Mouse (Mus musculus): ENCODE results near the gene Frmd4a. TPM values are rescaled to one million over a fixed set of nuclear protein-coding genes. Genes with fewer than 3 reads are reported as not detected.

The Frmd4a gene
- polyA plus RNA-seq, 1 experiment = 29.6 TPM

DNA sequence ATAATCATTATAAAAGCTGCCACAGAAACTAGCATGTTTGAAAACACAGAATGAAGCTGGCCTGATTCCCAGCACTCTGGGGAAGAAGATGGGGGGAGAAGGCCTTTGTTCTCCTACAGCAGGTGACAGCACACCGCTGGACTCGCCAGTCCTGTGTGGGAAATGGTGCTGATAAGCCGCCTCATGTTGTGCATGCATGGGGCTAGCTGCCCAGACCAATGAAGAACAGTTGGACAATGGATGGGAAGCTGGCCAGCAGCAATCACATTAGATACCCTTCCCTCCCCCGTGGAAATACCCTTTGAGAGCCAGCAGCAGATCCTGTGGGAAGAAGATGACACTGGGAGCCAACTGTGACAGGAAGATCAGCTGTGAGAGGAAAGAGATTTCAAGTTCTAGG is 210.0 kb downstream of the Frmd4a start:
- TF ChIP-seq GATA1 (IDR thresholded peaks at IDR 0.05; ENCODE audit: low read length) = no peak

DNA sequence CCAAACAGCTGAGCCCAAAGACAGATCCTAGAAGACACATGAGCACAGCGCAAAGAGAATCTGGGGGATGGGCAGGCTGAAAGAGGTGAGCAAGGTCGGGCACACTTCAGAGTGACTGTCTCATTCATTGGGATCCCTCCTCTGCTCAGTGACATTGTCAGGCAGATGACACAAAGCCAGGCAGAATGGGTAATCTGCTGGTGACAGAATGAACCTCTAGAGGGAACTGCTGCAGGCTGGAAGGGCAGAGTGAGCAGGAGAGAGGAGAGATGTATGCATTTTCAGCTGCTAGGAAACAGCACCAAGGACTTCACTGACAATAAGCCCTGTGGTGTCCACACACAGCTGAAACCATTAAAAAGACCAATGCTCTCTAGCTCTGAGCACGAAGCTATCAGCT is 211.0 kb downstream of the Frmd4a start:
- no peak for TF ChIP-seq GATA1 (IDR thresholded peaks at IDR 0.05; ENCODE audit: low read length)

DNA sequence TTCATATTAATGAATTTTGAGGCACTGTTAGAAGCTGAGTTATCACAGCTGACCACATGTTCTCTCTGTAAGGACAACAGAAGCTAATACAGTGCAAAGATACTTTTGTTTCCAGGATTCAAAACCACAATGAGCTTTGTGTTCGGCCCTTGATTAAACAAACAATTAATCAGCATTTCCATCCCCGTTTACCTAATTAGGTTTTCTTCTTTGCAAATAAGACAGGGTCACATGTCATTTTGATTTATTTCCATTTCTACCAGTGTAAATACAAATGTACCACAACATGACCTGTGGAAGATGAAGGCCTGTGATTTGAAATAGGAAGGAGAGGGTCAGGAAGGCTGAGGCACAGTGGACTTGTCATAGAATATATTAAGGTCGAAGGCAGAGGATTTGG is 214.8 kb downstream of the Frmd4a start:
- TF ChIP-seq GATA1 (IDR thresholded peaks at IDR 0.05; ENCODE audit: low read length) = no peak

DNA sequence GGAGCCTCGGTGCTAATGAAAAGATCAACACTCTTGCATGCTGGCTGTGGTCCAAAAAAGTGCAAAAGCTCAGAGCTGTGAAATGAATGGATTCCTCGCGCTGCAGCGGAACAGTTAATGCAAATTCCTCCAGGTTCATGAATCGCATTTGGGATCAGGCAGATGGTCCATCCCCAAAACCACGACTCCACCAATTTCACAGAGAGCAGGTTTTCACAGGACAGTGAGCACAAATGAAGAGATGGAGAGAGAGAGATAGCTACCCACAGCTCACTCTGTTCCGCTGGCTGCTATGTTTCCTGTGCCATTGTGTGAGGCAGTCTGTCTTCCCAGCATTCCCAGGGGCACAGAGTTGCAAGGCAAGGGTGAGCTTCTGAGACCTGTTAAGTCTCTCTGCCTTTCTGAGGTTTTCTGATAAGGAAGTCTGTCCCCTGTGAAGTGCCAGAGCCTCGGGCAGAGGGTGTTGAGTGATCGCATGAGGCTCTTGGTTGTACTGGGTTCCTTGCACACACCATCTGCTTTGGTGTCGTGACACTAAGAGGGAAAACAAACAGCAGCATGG is 215.3 kb downstream of the Frmd4a start:
- TF ChIP-seq GATA1 (IDR thresholded peaks at IDR 0.05; ENCODE audit: low read length) = no peak

DNA sequence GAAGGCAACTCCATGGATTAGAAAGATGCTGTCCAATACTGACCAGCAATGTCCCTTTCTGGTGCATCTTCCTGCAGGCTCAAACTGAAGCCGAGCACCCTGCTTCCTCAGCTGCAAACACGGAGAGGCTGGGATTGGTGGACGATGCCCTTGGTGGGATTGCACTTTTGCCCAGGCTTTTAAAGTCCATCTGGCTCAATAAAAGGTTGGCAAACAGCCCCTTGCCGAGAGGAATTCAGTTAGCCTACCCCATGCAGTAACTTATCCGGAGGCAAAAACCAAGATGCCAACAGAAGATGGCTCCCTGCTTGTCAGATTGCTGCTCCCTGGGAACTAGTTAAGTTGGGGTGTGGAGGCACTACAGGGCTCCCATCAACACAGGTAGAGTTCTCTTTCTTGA is 220.2 kb downstream of the Frmd4a start:
- TF ChIP-seq GATA1 (IDR thresholded peaks at IDR 0.05; ENCODE audit: low read length) = no peak

DNA sequence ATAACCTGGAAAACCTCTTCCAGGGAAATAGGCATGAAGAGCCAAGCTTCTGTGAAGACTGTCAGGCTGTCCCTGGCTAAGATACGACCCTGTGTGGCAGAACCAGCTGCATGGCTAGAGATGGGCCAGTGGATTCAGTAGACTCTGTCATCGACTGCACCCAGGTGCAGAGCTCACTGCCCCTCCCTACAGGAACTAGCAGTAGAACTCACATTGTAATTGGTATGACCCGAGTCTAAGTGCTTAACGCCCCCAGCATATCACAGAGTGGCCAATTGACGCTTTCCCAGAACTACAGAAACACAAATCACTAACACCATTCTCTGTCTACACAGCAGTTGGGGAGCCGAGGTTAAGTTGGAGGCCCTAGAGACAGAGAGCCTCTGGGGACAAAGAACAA is 232.2 kb downstream of the Frmd4a start:
- no peak for TF ChIP-seq GATA1 (IDR thresholded peaks at IDR 0.05; ENCODE audit: low read length)

DNA sequence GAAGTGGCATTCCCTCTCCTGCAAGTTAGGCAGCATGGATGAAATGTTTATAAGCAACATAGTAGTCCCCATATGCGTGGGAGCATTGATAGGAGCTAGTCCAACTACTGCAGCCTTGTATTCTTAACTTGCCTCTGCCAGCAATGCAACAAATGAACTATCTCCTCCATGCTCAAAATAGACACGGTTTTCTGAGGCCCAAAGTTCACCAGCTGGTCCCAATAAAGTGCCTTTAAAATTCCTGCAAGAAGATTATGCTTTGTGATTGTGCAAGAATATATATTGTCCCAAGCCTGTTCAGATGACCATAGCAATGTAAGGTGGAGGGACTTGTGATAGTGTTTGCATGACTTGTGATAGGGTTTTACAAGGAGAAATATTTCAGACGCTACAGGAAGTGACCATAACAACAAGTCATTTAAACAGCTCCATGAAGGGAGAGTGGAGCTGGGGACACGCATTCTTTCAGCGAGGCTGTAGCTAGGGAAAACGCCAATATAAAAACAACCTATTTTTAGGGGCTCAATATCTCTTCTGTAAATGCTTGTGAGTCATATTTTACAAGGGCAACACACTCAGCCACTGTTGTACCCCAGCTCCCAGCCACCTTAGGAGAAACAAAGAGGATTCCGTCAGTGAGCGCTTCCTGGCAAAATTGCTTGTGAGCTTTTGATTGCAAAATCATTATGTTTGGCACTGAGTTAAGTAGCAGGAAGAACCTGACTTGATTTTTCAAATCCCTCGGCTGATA is 235.2 kb downstream of the Frmd4a start:
- TF ChIP-seq GATA1 (IDR thresholded peaks at IDR 0.05; ENCODE audit: low read length) = no peak

DNA sequence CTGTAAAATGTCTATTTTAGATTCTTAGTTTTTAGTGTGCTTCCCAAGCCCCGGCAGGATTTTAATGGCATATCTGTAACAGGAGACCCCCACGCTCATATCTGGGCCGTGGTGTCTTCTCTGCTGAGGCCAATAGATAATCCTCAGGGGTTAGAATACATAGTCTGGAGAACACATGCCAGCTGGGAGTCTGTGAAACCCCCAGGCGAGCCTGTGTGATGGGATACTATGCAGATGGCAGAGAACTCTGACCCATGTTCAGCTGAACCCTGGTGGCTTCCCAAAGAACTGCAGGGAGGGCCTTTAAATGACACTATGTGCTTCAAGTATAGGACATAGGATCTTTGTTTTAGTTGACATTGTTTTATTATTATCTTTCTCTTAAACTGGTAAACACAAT is 235.8 kb downstream of the Frmd4a start:
- TF ChIP-seq GATA1 (IDR thresholded peaks at IDR 0.05; ENCODE audit: low read length) = no peak

DNA sequence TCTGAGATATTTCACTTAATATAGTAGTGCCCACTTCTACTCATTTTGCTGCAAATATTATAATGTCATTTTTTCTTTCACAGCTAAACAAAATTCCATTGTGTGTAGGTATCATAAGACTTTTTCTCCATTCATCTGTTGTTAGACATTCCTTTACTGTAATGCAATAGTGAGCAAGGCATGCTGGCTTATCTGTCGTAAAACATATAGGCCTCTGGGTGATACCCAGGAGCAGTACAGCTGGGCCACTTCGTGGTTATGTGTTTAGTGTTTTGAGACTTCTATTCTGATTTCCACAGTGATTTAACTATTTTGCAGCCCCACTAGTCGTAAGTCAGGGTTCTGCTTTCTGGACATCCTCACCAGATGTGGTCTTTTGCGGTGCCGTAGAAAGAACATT is 236.6 kb downstream of the Frmd4a start:
- TF ChIP-seq GATA1 (IDR thresholded peaks at IDR 0.05; ENCODE audit: low read length) = no peak

DNA sequence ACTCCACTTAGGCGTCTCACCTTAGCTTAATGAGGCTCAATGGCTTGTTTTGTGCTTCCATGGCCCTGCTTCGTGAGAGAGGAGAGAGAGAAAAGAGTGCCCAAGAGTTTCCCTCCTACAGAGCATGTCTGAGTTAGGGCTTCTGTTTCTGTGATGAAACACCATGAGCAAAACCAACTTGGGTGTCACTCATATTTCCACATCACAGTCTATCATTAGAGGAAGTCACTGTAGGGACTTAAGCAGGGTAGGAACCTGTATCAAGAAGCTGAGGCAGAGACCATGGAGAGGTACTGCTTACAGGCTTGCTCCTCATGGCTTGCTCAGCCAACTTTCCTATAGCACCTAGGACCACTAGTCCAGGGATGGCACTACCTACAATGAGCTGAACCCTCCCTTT is 238.7 kb downstream of the Frmd4a start:
- no peak for TF ChIP-seq GATA1 (IDR thresholded peaks at IDR 0.05; ENCODE audit: low read length)

DNA sequence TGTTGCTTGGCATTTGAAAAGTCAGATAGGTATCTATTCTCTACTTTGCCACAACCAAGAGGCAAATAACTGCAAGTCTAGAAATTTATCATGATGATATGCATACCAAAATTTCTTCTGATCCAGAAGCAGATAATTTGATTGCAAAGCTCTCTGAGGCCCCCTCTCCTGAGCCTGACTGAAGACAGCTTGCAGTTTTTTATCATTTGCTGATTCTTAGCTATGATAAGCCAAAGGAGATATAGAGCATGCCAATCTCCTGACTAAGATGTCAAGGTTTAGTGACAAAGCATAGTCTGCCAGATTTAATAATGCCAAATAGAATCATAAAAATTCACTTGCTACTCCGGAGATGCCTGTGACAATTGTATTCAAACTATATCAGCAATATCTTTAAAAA is 240.1 kb downstream of the Frmd4a start:
- no peak for TF ChIP-seq GATA1 (IDR thresholded peaks at IDR 0.05; ENCODE audit: low read length)

DNA sequence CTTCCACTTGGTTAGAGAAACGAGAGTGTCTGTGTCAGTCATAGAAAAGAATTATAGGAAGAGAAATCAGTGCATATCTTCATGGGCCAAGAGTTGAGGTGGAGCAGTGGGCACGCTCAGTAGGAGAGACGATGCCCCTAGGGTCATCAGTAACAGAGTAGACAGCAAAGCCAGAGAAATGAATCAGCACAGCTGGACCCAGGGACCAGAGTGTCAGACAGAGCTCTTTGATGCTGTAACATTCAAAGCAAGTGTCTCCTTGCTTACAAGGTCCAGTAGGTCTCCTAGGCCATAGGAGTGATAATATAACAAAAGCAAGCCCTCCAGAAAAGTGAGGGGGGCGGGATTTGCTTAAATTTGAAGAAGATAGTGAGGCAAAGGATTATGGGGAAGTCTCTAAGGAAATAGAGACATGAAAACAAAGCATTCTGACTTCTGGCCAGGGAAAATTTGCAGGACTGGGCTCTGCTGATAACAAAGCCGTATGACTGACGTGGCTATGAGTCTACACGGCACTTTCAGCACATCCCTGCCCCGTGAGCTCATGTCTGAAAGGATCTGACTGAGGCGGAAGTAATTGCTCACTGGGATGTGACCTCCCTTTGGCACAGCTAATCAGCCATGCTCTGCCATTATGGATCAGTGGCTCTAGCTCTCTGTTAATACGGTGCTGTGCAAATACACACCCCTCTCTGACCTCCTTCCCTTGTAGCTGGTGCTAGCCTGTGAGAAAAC is 243.0 kb downstream of the Frmd4a start:
- no peak for TF ChIP-seq GATA1 (IDR thresholded peaks at IDR 0.05; ENCODE audit: low read length)

DNA sequence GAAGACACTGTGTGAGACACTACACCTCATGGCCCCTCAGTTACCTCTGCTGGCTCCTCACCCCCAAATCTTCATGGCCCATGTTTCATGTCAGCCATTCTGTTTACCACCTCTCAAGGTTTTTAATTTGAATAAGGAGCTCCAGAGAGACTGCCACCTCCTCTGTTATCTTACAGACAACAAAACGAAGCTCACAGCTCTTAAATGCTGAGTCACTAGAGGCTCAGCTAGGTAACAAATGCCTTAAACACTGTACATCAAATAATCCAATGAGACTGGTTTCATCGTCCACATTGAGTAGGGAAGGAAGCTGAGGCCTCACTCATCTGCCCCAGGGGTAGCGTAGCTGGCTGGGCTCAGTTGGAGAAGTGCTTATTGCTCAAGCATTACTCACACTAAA is 245.2 kb downstream of the Frmd4a start:
- TF ChIP-seq GATA1 (IDR thresholded peaks at IDR 0.05; ENCODE audit: low read length) = no peak

DNA sequence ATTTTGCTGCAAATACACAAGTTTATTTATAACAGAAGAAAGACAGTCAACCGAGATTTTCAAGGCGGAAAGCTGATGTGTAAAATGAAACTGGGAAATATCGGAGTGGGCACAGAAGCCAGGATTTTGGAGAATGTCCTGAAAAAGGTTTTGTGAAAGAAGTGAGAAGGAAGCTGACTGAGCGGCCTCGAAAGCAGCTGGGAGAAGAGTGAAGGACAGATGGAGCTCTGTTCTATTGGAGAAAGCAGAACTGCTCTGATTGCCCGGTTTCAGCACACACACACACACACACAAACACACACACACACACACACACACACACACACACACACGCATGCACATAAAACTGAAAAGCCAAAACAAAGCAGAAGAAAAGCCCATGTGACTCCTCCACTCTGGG is 249.9 kb downstream of the Frmd4a start:
- no peak for TF ChIP-seq GATA1 (IDR thresholded peaks at IDR 0.05; ENCODE audit: low read length)

DNA sequence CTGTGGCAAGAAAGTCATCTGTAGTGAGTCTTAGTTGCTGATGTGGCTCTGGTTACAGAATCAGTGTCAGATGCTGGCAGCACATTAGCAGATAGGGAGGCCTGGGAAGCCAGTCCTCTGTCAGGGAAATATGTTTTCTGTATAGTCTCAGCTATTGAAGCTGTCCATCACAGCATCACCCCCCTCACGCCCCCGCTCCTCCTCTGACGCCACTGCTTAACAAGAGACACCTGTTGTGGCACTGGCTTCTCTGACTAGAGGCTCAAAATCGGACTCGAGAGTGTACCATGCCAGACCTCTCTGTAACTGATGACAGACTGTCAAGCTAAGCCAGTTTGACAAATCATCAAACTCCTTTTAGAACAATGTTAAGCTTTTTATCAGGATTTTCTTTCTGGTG is 265.3 kb downstream of the Frmd4a start:
- no peak for TF ChIP-seq GATA1 (IDR thresholded peaks at IDR 0.05; ENCODE audit: low read length)

DNA sequence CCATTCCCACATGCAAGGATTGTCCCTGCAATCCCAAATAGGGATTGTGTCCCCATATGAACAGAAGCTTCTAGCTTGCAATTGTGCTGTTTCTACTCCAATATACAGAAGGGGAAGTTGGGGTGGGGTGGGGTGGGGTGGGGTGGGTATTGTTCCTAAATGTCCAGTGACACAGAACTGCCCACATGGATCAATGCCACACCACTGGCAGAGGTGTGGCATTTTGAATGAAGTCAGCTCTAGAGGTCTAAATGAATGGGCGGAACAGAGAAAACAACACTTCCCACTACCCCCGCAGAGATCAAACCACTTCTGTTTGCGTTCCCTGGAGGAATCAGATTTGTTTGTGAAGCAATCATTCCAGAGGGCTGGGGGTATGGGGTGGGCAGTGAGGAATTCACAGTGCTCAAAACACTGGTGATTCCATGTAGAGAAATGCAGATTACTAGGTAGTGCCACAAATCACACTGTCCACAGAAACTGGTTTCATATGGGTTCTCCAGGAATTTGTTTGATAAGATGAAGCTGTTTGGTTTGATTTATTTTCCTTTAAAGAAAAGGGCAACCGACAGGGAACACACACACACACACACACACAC is 268.3 kb downstream of the Frmd4a start:
- no peak for TF ChIP-seq GATA1 (IDR thresholded peaks at IDR 0.05; ENCODE audit: low read length)
